Mouse (Mus musculus): Measurements from ENCODE around the gene Hes6.

DNA sequence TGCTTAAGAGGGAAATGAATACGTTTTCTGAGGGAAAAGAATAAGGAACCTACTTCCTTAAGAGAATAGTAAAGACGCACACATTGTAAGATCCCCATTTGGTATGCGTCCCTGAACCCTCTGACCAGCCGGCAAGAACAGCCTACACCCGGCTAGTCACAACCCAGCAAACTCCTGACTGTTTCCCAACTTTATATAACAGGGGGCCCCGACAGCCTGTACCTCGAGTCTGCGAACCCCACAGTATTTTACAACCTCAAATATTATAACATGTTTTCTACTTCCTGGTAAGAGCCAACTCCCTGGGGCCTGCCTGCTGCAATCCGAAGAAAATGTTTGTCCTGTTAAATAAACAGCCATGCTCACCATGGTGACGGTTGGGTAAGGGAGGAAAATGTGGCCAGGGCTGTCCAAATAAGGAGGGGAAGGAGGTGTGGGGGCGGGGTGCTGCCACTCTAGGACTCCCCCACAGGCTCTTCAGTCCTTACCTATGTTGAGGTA lies 42.5 kb upstream of the Hes6 start:
- TF ChIP-seq CTCF (IDR thresholded peaks at IDR 0.05; ENCODE audit: borderline replicate concordance, control insufficient read depth, extremely low read depth, insufficient read depth, low read length, poor library complexity) (no peak), POLR2A (IDR thresholded peaks at IDR 0.05; ENCODE audit: control insufficient read depth, extremely low read depth, insufficient read depth, low read length, poor library complexity) (no peak)
